Mouse (Mus musculus): ENCODE results near the gene Gm20388. TPM values are rescaled to one million over a fixed set of nuclear protein-coding genes. Genes with fewer than 3 reads are reported as not detected.

The Gm20388 gene
- total and polyA plus RNA-seq, 2 experiments from 2014 or later = 51.3 TPM; not detected in 1

DNA sequence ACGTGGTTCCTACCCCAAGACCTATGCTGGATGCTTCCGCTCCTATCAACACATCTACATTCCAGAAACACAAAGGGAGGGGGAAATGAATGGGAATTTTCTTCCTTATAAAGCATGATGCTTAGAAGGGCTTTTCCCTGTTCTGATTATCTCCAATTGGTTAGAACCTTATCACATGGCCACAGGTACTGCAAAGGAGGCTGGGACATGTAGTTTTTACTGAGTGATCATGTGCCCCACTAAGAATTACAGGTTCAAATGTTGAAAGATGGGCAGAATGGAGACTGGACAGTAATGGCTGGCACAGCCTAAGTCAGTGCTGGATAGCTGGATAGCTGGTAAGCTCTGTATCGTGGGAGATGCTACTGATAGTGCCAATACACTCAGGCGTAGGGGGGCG, 1763.3 kb downstream of the Gm20388 start:
- Histone ChIP-seq H3K36me3 (ENCODE audit: insufficient read depth) (no peaks in the 10 kb centered on the region), H3K9me3 (ENCODE audit: low read length) (no peaks in the 10 kb centered on the region), H3K9ac (no peak overlapping the region), H3K27me3 (ENCODE audit: insufficient read depth, low read length) (no peaks in the 10 kb centered on the region), H3K27ac (ENCODE audit: low read depth, low read length) (peak overlapping the region; percentile 88), H3K4me3 (ENCODE audit: low read depth, low read length) (no peak overlapping the region), H3K4me1 (ENCODE audit: insufficient read depth) (peaks cover 7% of the 10 kb centered on the region; the same call in 1 of the 2 replicates), H3K4me2 (ENCODE audit: low read depth) (no peak overlapping the region)
- TF ChIP-seq CTCF (IDR thresholded peaks at IDR 0.05; ENCODE audit: low read depth) = no peak
- 62% methylated on average over 5 of the region's 5 CpGs for WGBS
- DNase-seq = peak; percentile 77
- ATAC-seq = peak; percentile 93

DNA sequence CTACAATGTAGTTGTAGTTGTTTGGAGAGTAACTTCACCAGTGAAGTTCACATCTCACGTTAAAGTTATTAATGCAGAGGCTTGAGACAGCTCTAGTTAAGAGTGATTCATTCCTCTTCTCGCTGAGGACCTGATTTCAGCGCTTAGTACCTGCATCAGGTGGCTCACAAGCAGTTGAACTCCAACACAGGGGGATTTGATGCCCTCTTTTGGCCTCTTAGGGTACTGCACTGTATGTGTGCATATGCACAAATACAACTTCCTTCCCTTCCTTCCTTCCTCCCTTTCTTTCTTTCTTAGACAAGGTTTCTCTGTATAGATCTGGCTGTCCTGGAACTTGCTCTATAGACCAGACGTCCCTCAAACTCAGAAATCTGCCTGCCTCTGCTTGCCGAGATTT, 1763.9 kb downstream of the Gm20388 start:
- WGBS = 69% methylated on average over 5 of the region's 5 CpGs
- no peak overlapping the region for H3K9ac ChIP-seq
- no peaks in the 10 kb centered on the region for H3K9me3 ChIP-seq (ENCODE audit: low read length)
- no peak overlapping the region for H3K4me2 ChIP-seq (ENCODE audit: low read depth)
- peak; percentile 58 for TF ChIP-seq CTCF (IDR thresholded peaks at IDR 0.05; ENCODE audit: low read depth)
- ATAC-seq (no peak), DNase-seq (no peak)
- H3K27me3 ChIP-seq (ENCODE audit: insufficient read depth, low read length) = no peaks in the 10 kb centered on the region
- H3K27ac ChIP-seq (ENCODE audit: low read depth, low read length) = no peak overlapping the region
- no peak overlapping the region for H3K4me3 ChIP-seq (ENCODE audit: low read depth, low read length)
- peaks cover 6% of the 10 kb centered on the region; the same call in 1 of the 2 replicates for H3K4me1 ChIP-seq (ENCODE audit: insufficient read depth)
- no peaks in the 10 kb centered on the region for H3K36me3 ChIP-seq (ENCODE audit: insufficient read depth)

DNA sequence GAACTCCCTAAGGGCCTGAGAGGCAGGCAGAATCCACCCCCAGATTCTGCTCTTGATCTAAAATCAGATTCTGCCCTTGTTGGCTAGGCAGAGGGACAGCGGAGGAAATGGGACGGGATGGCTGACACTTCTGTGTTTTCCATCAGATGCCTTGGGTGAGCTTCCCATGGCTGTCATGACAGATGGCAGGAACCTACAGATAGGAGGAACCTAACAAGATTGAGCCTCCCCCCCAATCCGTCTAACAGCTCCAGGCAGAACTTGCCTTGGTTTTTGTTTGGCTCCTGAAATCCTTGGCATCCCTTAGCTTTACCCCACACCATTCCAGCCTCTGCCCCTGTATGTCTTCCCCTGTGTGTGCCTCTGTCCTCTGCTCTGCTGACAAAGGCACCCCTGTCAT, 1764.5 kb downstream of the Gm20388 start:
- Histone ChIP-seq H3K4me1 (ENCODE audit: insufficient read depth) (peaks cover 6% of the 10 kb centered on the region; the same call in 1 of the 2 replicates), H3K4me3 (ENCODE audit: low read depth, low read length) (no peak overlapping the region), H3K27me3 (ENCODE audit: insufficient read depth, low read length) (no peaks in the 10 kb centered on the region), H3K4me2 (ENCODE audit: low read depth) (no peak overlapping the region), H3K9me3 (ENCODE audit: low read length) (no peaks in the 10 kb centered on the region), H3K9ac (no peak overlapping the region), H3K27ac (ENCODE audit: low read depth, low read length) (no peak overlapping the region), H3K36me3 (ENCODE audit: insufficient read depth) (no peaks in the 10 kb centered on the region)
- no peak for ATAC-seq
- 65% methylated on average over 3 of the region's 3 CpGs for WGBS
- TF ChIP-seq CTCF (IDR thresholded peaks at IDR 0.05; ENCODE audit: low read depth) = no peak
- no peak for DNase-seq

DNA sequence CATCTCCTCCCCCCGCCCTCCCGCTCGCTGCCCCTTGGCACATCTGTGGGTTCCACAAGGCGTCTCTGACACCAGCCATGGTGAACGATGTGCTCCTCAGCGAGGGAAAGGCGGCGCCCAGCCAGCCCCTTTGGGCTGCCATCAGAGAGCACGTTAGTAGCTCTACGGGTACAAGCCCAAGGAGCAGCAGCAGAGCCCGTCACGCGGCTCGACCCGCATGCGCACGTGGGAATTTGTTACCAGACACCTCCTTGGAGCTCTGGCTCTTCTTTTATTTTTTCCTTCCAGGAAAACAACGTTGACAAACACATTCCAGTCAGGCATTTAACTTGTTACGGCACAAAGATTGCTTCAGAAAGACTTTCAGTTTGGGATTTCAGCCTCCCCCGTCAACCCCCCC, 1765.1 kb downstream of the Gm20388 start:
- Histone ChIP-seq H3K27ac (ENCODE audit: low read depth, low read length) (no peak overlapping the region), H3K4me2 (ENCODE audit: low read depth) (no peak overlapping the region), H3K9ac (no peak overlapping the region), H3K36me3 (ENCODE audit: insufficient read depth) (no peaks in the 10 kb centered on the region), H3K27me3 (ENCODE audit: insufficient read depth, low read length) (no peaks in the 10 kb centered on the region), H3K4me3 (ENCODE audit: low read depth, low read length) (no peak overlapping the region), H3K9me3 (ENCODE audit: low read length) (no peaks in the 10 kb centered on the region), H3K4me1 (ENCODE audit: insufficient read depth) (peaks cover 6% of the 10 kb centered on the region; the same call in 1 of the 2 replicates)
- TF ChIP-seq CTCF (IDR thresholded peaks at IDR 0.05; ENCODE audit: low read depth) = no peak
- WGBS = 56% methylated on average over 20 of the region's 20 CpGs
- no peak for ATAC-seq
- DNase-seq = peak; percentile 20

DNA sequence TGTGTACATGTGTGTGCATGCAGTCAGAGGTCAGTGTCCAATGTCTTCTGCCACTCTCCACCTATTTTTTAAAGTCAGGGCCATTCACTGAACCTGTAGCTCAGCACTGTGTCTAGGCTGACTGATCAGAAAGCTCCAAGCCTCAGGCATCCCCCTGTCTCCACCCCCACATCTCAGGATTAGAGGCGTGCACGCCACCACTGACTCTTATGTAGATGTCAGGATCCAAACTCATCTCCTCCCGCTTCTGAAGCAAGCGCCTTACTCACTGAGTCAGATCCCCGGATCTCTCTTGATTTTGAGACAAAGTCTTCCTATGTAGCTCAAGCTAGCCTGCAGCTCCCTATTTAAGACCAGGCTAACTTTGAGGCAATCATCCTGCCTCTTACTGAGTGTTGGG, 1768.1 kb downstream of the Gm20388 start:
- WGBS = 73% methylated on average over 5 of the region's 5 CpGs

DNA sequence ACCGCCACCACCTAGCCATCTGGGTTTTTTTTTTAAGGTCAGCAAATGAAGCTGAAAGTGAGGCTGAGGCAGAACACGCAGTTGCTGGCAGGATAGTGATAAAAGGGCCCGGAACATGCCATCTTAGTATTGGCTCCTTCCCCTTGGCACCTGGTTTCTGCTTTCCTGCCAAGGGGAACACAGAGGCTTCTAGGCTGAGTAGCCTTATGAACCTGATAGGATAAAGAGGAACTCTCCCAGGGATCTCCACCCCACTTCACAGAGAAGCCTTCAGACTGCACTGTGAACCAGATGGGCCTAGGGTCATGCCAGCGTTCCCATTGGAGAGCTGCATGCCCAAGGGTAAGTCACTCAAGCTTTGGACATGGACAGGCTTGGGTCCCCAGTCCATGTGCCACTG, 1770.3 kb downstream of the Gm20388 start:
- H3K36me3 ChIP-seq (ENCODE audit: insufficient read depth) = no peaks in the 10 kb centered on the region
- H3K4me3 ChIP-seq (ENCODE audit: low read depth, low read length) = no peak overlapping the region
- H3K4me2 ChIP-seq (ENCODE audit: low read depth) = no peak overlapping the region
- TF ChIP-seq CTCF (IDR thresholded peaks at IDR 0.05; ENCODE audit: low read depth) = no peak
- 79% methylated on average over 4 of the region's 4 CpGs for WGBS
- H3K9ac ChIP-seq = no peak overlapping the region
- no peaks in the 10 kb centered on the region for H3K9me3 ChIP-seq (ENCODE audit: low read length)
- no peaks in the 10 kb centered on the region for H3K27me3 ChIP-seq (ENCODE audit: insufficient read depth, low read length)
- no peaks in the 10 kb centered on the region for H3K4me1 ChIP-seq (ENCODE audit: insufficient read depth)
- H3K27ac ChIP-seq (ENCODE audit: low read depth, low read length) = no peak overlapping the region
- ATAC-seq (no peak), DNase-seq (no peak)

More for the DNA sequence above, 1768.1 kb downstream of the Gm20388 start:
- Histone ChIP-seq H3K9ac (no peak overlapping the region), H3K36me3 (ENCODE audit: insufficient read depth) (no peaks in the 10 kb centered on the region), H3K27ac (ENCODE audit: low read depth, low read length) (no peak overlapping the region), H3K4me2 (ENCODE audit: low read depth) (no peak overlapping the region), H3K4me1 (ENCODE audit: insufficient read depth) (0 out of 2 replicates have a peak, but pooled peaks cover under 1% of the 10 kb centered on the region), H3K9me3 (ENCODE audit: low read length) (no peaks in the 10 kb centered on the region), H3K27me3 (ENCODE audit: insufficient read depth, low read length) (no peaks in the 10 kb centered on the region), H3K4me3 (ENCODE audit: low read depth, low read length) (no peak overlapping the region)
- ATAC-seq (no peak), DNase-seq (no peak)
- no peak for TF ChIP-seq CTCF (IDR thresholded peaks at IDR 0.05; ENCODE audit: low read depth)

DNA sequence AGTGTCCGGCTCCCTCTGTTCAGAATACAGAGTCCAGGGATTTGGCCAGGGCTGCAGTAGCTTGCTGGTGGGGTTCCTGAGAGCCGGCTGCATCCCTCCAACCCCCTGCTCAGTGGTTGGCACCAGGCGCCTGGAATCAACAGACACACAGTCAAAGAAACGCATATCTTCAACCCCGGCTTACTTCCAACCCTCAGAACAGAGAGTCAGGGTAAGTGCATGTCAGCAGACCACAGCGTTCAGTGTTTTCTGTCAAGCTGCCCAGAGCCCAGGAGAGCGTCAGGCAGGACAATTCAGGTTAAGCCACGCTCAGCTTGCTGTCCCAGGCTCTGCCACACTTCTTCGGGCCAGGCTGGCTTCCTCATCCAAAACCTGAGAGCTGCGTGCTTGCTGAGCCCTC, 1770.8 kb downstream of the Gm20388 start:
- H3K27ac ChIP-seq (ENCODE audit: low read depth, low read length) = no peak overlapping the region
- H3K9me3 ChIP-seq (ENCODE audit: low read length) = no peaks in the 10 kb centered on the region
- H3K36me3 ChIP-seq (ENCODE audit: insufficient read depth) = no peaks in the 10 kb centered on the region
- no peak for TF ChIP-seq CTCF (IDR thresholded peaks at IDR 0.05; ENCODE audit: low read depth)
- WGBS = 46% methylated on average over 10 of the region's 10 CpGs
- no peak for ATAC-seq
- no peaks in the 10 kb centered on the region for H3K27me3 ChIP-seq (ENCODE audit: insufficient read depth, low read length)
- no peak overlapping the region for H3K9ac ChIP-seq
- no peak for DNase-seq
- no peaks in the 10 kb centered on the region for H3K4me1 ChIP-seq (ENCODE audit: insufficient read depth)
- no peak overlapping the region for H3K4me2 ChIP-seq (ENCODE audit: low read depth)
- no peak overlapping the region for H3K4me3 ChIP-seq (ENCODE audit: low read depth, low read length)

Measured in forebrain, postnatal 0 days (tissue).